Mouse (Mus musculus): ENCODE data around the gene Car3. TPM values are rescaled to one million over a fixed set of nuclear protein-coding genes. Genes with fewer than 3 reads are reported as not detected.

Car3 gene
- polyA plus RNA-seq, 1 experiment from 2014 or later, result 5.9 TPM

GRCm38 (mm10) chr3:14917261-14917660 is 53.9 kb downstream of the Car3 start:
- Histone ChIP-seq H3K27me3 (replicated peaks; ENCODE audit: control insufficient read depth, insufficient read depth, low read length) (no peaks in the 10 kb centered on the region), H3K36me3 (ENCODE audit: control insufficient read depth, insufficient read depth, low read length) (no peaks in the 10 kb centered on the region), H3K27ac (ENCODE audit: low read length) (no peak overlapping the region), H3K4me1 (ENCODE audit: control insufficient read depth, insufficient read depth, low read length) (no peaks in the 10 kb centered on the region), H3K9ac (ENCODE audit: low read depth, low read length) (no peak overlapping the region), H3K4me2 (ENCODE audit: low read depth, low read length) (no peak overlapping the region), H3K9me3 (ENCODE audit: control insufficient read depth, low read length) (no peaks in the 10 kb centered on the region), H3K4me3 (ENCODE audit: low read length) (no peak overlapping the region)
- no peak for ATAC-seq
- 74% methylated on average over 2 of the region's 2 CpGs for WGBS

Other genes starting within 250 kb of the Car3 start
- gene Car13, start 221.8 kb upstream of the Car3 start, polyA plus RNA-seq (2015; fragmentation: Nextera tagmentation; extraction: Ambion mirVana), result 21.9 and 23.8 TPM in 2 replicates
- 0.23 and 0.98 TPM in 2 replicates for gene Car1, start 55.1 kb upstream of the Car3 start, polyA plus RNA-seq (2015; fragmentation: Nextera tagmentation; extraction: Ambion mirVana)
- gene Car2, start 22.8 kb downstream of the Car3 start, polyA plus RNA-seq (2015; fragmentation: Nextera tagmentation; extraction: Ambion mirVana), result 47.1 and 83.2 TPM in 2 replicates

Data from intestine, embryonic 16.5 days (tissue).